Mouse (Mus musculus) right cerebral cortex, adult 2 months (tissue): ENCODE measurements at regions not wholly inside any gene's neighbourhood (a gene's known extent, or its start where the extent isn't known, plus 50 kb on each side); places are given as distances from the start of the nearest gene placed in this dataset.
A peak's percentile ranks its signal among the peaks of the same experiment; 100 is the strongest.

Experiments
- DNase-seq, 2 experiments: peaks; one replicate each; pipeline ENCODE4 v3.0.0; 2021 to 2022; ENCODE audit warnings: low spot score in 2 of 2

DNA sequence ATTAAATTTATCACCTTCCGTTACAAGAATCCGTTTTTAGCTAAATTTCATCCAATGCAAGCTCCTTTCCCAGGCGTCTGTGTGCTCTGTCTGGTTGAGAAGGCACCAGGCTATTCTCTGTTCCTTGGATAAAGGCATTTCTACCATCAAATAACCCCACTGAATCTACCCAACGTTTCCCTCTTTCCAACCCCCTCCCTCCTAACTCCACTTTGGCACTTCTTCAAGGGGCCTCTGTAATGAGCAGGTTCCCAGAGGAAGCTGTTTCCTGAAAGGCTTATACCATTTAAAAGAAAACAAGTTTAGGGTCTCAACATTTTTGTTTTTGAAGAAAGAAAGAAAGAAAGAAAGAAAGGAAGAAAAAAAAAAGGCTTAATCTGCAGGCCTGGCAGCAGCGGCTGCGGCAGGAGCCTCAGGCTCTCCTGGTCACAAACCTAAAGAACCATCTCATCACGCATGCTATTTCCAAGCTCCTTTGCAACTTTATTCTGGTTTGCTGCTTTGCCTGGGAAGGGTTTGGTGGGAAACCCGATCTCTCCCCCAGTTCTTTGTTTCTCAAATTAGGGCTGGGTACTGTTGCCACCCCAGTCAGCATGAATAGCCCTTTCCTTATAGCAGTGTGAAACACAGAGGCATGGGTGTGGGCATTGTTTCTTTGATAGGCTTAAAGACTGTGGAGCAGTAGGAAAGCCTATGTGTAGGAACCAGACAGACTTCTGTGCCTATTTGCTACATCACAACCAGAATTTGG, 160.5 kb upstream of the Tnc start:
- no peak for DNase-seq

DNA sequence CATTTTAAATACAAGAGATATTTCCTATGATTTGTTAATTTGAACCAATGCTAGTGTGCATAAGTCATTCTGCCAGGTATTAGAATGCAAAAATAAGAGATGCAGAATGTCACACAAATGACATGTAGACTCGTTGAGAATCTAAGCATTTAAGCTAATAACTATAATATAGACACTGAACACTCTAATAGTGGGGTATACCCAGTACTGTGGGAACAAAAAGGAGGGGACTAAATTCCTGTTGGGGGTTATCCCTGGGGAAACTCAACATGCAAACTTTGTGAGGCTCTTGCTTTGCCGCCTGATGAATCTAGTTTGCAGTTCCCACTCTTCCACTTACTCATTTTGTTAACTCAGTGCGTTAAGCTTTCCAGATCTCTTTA, 154.0 kb upstream of the Tnc start:
- no peak for DNase-seq

DNA sequence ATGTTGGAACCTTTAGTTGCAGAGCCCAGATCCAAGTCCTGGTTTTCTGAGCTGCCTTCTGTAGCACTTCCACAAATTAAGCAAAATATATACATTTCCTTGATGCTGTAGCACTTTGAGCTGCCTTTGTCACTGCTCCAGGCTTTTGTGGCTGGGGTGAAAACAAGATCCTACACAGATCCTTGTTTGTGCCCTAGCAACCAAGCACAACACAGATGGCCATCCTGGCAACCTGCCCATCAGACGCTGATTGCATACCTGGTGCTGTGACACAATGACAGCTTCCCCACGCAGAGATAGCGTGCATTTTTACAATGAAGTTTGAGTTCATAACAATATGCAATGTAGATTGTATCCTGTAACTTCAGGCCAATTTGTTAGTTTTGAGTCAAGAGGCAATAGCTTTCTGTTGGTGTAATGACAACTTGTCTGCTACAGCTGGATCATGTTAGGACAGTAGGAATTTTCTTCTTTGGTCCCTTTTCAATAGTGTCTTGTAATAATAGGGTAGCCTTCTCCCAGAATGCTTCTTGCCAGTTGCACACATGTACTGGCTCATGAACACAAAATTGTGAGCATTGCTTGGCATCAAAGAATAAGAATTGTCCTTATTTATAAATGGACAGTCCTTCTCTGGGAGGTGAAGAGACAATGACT, 153.5 kb upstream of the Tnc start:
- peak; percentile 45 to 59 for DNase-seq

DNA sequence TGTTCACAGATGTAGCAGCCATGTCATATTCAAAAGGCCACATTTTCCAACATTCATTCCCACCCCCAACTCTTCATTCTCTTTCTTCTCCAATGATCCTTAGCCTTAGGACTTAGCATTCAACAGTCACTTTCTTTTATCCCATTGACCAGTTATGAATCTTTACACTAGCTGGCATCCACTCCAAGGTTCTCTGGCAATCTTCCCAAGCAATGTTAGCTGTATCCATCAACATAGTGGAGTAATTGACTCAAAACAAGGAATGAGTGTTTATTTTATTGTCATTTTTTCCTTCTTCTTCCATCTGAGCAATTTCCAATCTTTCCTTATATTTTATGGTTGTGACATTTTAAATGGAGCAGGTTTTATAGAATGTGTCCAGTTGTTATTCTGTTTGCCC, 138.2 kb upstream of the Tnc start:
- DNase-seq = no peak

DNA sequence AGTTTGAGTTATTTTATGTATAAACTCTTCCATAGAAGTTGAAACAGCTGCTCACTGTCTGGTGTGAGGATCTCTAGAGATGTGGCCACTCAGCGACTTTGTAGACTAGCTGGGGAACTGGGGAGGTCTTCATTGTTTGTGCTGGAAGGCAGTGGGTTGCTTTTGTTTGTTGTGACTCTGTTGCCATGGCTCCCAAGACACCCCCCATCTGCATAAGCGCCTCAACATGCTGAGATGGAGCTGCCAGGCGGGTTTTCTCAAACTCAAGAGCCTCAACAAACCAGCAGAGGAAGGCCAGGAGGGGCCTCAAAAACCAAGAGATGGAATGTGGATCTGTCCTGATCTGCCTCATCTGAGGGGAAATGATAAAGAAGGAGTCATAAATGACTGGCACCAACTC, 129.1 kb upstream of the Tnc start:
- no peak for DNase-seq

DNA sequence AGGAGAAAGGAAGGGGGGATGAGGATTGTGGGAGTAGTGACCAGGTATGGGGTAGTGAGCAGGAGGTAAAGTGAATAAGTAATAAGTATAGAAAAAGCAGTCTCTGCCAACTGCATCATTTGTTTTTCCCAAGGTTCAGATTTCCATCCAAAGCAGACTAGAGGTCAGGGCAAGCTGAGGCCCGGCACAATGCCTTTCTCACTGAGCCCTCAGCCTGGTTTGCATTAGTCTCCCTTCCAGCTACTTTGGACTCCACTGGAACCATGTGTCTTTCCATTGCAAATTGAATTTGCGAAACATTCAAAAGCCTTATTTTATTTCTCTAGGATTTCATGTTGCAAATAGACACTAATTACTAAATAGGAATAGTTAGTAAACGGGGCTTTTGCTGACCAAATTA, 124.7 kb upstream of the Tnc start:
- DNase-seq = no peak

DNA sequence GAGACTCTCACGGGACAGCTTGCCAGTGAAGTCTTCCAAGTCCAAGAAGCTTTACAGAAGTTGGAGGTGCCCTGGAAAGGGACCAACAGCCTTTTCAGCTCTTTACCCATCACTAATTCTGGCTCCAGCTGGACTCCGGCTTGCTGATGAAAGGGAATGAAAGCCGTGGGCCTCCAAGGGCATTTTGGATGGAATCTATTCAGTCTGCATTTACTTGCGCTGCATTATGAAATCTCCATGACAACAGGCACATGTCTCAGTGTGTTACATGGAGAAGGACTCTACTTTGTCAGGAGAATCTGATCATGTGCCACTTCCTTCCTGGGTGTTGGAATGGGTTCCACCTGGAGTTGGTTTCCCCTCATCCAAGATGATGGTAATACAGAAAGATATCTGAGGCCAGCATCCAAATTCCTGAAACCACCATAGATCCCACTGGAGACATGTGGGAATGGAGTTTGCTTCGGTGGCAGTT, 102.2 kb upstream of the Tnc start:
- peak; percentile 5 to 18 for DNase-seq

DNA sequence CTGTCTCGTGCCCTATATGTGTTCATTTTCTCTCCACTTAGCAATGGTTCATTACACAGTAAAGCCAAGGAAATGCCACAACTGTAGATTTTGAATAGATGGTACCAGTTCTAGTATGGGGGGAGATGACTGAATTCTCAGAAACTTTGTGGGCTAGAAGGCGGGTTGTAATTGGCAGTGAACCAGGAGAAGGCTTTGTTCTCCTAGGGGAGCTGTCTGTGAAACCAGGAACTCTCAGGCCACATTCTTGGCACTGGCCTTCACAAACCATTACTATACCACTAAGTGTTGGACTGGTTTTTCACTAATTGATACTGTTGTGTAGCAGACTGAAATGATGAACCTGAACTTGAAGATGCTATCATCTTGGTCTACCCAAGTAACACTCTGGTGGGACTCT, 99.1 kb upstream of the Tnc start:
- no peak for DNase-seq

DNA sequence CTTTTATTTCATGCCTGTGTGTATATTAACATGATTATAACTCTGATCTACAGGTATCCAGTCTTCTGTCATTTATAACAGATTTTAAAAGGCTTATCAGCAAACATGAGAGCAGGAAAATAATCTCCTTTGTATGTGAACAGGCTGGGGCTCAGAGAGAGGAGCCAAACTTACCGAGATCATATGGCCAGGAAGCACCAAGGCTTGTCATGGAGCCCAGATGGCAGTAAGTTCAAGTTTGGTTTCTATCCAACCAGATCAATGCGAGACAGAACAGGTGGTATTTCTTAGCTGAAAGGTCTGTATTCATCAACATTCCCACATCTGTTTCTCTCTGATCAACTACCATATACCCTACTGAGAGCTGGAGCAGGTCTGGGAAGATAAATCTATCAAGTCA, 96.1 kb upstream of the Tnc start:
- DNase-seq = no peak

DNA sequence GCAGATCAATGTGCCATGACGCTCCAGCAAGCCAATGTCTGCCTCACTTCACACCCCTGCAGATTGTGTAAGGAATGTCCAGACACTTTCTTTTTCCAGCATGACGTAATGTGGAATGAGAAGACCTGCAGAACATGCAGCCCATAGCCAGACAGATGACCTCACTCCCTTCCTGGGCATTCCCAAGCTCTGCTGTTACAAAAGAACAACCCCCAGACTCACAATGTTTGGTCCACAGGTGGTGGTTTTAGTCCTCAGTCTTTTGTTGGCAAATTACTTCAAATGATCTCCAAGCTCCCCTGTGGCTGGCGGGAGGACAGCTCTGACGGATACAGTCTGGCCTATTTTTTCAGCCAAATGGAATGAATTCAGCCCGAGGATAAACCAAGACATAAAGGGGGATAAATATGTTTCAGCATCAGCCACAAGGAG, 95.6 kb upstream of the Tnc start:
- no peak for DNase-seq

DNA sequence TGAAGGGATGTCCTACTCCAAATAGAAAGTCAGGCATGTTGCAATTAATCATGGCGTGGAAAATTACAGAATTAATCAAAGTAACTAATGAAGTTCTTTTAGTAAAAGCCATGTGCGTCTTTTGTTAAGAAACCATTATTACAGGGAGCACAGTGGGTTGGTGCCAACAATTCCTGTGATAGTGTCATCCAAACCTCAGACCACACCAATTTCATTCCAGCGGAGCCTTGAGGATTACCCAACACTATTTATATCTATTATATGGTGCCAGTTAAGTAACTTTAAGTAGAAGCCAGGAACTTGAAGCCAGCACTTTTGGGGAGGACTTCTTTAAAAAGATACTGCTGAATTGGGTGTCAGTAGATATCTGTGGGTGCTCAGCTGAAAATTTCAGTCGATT, 93.0 kb upstream of the Tnc start:
- DNase-seq = no peak

DNA sequence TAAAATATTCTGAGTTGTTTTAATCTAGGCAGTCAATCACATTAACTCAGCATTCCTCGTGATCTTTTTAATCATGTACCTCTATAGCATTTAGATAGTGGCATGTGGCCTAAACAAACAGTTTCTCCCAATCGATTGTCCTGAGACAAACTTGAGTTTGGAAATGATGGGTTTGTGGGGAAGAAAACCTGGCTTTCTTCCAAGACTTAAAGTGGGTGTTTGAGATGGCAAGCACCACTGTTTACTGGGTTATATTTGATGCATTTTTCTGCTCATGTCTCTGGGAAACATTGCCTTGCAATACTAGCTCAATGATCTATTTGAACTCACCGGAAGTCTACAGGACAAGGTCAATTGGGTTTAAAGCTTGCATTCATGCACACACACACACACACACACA, 88.2 kb upstream of the Tnc start:
- DNase-seq = no peak

DNA sequence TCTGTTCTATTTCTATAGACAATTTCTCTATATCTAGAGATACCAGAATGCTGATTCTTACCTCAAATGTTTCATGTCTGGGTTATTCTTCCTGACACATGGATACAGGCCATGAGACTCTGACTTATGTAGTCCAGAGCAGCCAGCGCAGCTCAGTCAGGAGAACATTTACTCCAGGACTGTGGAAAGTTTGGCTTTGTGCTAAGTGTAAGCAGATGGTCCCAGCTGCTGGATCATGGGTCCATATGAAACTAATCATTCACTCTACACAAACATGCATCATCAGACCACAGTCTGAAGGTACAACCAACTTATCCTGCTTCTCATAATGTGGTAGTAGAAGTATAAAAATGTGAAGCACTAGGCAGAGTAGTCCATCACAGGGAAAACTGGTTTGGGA, 82.5 kb upstream of the Tnc start:
- DNase-seq = no peak

DNA sequence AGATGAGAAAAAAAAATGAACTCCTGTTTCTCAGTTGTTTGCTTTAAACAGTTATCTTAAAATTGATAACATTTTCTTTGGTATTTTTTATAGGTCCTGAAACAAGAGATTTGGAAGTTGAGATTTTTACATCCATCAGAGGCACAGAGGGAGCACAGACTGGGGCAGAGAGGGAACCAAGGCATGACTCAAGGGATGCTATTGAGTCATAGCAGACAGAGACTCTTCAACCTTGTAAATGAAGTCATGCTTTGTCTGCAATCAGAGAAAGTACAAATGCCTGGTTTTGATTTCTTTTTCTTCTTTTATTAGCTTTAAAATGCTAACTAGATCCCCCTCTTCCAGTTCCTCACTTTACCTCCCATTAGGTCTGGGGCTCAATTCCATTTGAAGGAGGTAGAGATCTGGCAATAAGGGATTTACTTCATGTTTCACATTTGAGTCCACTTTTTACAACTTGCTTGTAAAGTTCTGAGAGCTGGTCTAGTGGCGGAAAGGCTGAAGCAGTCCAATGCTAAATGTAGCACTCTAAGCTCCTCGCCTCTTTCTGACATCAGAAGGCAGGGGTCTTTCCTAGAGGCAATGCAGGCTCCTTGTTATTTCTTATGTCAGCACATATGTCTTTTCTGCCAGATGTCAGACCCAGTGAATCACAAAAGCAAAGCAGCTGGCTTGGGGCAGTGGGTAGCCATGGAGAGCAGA, 77.7 kb upstream of the Tnc start:
- no peak for DNase-seq

DNA sequence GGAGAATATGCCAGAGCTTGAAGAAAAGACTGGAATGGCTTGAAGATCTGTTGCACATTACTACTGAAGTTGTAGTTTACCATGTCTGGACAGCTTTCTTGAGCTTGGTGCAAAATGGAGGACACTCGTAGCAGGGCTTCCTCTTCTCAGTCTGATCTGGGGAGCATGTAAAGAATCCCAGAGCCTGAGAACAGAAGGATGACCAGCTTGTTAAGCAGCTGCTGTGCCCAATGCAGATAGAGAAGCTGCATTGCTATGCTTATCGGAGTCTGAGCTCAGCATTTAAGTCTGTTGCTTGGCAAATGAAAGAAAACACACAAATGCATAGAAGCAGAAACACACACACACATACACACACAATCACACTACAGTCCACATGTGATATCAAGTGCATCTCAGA, 76.9 kb upstream of the Tnc start:
- DNase-seq = no peak

DNA sequence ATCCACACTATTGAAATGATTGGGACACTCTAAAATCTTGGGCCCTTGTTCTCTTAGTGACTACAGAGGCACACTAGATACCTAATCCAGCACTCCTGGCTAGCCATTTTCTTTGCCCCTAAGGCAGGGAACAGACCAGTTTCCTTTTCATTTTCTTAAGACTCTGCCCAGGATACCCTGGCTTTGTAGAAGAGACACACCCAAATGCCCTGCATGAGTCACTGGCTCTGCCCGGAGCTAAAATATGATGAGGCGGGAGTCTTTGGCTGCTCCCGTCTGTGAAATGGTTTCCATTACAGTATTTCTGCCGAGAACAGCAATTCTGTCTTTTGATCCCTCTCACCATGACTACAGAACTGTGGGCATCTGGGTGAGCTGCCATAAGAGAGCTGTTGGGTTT, 51.4 kb upstream of the Tnc start:
- no peak for DNase-seq
